Mouse (Mus musculus) layer of hippocampus, postnatal 10 days (tissue): ENCODE data around the gene Acer3. TPM values are rescaled to one million over a fixed set of nuclear protein-coding genes. Genes with fewer than 3 reads are reported as not detected.
A peak's percentile ranks its signal among the peaks of the same experiment; 100 is the strongest.

ENCODE experiments used
- DNase-seq, 2 experiments: peaks; one replicate each; pipeline ENCODE4 v3.0.0; 2021; ENCODE audit warnings: low spot score in 2 of 2
- long read RNA-seq: library from polyadenylated mRNA; stranded (forward); transcript quantifications from one replicate; pipeline ENCODE4 v2.0.0, GENCODE M21; 2023
- total RNA-seq, 2 experiments: library from RNA; stranded (reverse); gene quantifications; 2 replicates each; pipeline ENCODE4 v1.2.3; 2021

Gene Acer3
- 10 to 100 TPM; 14.7 to 17.8 TPM for total RNA-seq
- long read RNA-seq, full-length matches to known transcripts: 11 of 16 reads
- long read RNA-seq, partial matches to known transcripts: 3 of 16 reads
- long read RNA-seq, other reads (novel, unspliced or antisense): 2 of 16 reads

DNA sequence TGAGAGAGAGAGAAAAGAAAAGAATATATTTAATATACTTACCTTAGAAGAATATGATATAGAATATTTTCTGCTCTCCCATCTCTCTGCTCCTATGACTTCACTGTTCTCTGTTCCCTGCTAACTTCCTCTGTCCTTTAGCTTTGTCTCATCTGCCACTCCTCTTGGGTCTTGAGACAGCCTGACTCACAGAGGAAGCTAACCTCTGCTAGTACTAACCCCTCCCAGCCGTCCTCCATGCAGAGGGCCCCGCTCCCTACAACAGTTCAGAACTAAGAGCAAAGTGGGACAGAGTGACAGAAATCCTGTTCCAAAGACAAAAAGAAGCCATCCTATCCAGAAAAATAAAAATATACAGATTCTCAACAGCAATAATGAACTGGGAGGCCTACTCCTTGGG, at the start of gene Acer3:
Acer3 (minus strand) TSS at position 126 of the 400 bp plus-strand sequence.
- DNase-seq: no peak

DNA sequence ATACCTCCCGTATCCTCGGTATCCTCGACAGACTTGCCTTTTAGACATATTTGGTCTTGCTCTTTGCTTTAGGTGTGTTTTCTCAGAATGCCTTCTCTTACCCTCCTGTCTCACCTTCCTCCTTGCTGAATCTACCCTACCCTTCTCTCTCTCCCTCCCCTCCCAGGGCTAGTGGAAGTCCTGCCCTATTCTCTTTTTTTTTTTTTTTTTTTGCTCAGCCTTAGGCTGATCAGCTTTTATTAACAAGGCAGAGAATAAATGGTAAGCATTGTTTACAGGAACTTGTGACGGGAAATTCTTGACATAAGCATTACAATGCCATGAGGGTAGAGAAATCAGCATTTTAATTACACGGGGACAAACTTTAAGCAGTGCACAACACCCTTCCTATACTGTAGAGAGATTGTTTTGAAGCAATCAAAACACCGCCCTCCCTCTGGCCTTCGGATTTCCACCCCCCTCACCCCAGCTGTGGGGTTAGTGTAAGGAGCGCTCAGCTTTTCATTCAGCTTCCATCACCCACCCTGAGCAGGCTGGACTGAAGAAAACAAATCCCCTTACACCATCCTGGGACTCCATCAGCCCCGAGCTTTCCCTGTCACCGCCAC, 48.9 kb upstream of the Acer3 start:
- no peak for DNase-seq

DNA sequence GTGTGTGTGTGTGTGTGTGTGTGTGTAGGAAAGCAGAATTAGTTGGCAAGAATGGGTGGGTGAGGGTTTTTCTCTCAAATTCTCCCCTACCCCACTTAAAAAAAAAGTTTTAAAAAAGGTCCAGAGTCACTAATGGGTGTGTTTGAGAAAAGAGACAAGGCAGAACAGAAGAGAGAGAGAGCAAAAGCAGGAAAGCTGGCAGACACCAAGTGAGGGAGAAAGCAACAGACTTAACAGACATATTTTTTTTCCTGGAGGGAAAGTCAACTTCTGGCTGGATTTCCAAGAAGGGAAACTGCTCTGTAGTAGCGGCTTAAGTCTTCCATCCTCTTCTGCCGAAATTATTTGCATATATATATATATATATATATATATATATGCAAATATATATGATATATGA, 40.7 kb upstream of the Acer3 start:
- no peak for DNase-seq

DNA sequence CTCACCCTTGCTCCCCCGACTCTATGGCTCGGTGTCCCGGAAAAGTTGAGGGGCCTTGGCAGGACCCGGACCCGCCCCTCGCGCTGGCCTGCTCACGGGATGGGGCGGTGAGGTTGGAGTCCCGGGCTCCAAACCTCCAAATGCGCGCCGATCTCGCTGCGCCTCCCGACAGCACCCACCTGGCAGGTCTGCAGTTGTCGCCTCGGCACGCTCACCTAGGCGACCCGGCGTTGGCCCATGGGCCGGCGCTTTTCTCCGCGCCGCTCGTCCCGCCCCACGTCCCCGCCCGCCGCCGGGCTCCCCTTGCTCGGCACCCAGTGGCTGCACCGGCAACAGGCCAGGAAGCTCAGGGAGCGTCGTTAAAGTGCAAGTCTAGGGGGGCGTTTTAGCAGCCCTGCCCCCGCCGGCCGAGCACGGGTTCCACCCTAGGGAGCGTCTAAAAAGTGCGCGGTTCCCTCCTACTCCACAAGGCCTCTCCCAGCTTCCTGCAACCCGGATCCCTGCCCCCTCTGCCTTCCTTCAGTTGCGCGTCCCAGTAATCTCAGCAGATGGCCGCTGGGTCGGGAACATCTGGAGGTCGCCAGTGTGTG, 40.1 kb upstream of the Acer3 start, which contains the start of gene Tsku:
Tsku (minus strand) TSS at position 266 of the 590 bp plus-strand sequence.
- peak; percentile 88 to 91 for DNase-seq

DNA sequence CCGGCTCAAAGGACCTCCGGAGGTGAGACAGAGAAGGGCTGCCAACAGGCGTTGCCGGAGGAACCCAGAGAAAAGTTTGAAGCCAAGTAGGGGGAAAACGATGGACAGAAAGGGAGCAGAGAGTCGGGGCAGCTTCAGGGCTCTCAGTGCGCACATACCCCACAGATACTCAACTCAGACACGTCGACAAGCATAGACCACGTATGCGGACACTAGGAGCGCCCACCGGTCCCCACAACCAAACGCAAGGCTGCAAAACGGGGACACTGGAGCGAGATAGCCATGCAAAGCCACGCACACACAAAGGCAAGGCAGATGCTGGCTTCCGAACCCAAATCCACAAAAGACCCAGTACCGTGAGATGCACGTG, 39.6 kb upstream of the Acer3 start:
- DNase-seq: peak in 1 of 2 experiments; percentile 53

DNA sequence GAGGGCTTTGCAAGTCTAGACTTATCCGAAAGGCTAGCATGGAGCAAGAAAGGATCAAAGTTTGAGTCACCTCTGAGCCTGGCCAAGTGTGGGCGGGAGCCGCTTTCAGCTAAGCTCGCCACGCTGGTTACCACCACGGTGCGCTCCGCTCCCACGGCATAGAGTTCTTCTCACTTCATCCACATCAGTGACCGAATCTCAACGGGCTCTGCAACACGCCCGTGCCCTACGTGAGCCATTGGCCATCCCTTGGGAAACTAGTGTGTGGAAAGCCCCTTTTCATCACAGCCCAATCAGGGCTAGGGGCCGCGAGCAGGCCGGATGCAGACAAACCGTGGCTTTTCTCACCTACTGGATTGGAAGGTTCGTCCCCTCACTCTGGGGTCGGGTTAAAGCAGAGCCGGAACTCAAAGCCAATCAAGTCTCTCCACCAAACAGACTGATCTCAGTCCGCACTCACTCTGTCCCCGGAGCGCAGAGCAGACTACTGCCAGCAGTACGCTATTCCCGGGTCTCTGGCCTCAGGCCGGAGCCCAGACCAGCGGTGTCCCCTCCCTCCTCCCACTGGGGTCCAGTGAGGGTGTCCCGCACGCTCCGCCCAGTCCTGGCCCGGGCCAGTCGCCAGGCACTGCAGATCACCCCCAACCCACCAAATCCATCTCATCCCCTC, 39.1 kb upstream of the Acer3 start:
- peak; percentile 38 to 49 for DNase-seq

DNA sequence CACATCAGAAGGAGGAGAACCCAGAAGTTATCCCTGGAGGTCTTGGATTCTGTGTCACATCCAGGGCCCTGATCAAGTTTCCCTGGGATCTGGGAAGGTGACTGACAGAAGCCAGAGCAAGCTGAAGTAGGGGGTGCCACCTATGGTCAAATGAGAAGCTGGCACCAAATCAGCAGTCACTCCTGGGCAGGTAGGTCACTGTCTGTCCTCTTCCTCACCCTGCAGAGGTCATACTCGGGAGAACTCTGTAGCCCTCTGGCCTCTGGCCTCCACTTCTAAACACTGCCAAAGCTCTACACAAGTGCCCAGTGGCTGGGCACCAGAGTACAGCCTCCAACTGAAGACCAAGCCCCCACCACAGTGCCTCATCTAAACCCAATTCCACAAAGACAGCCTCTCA, 37.0 kb upstream of the Acer3 start:
- no peak for DNase-seq

DNA sequence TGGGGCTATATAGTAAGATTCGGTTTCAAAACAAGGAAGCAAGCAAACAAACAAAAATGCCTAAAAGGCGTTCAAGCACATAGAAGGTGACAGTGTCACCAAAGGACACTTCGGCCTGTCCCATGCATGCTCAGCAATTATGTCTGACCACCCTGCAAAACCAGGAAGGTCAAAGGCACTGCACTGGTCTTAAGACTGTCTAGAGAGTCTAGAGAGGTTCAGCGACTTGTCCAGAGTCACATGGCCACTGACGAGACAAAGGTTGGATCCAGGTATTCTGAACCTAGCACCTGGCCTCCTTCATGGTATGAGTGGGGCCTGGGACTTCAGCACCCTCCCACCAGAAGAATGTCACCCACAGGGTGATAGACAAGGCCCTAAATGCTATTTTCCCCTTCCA, 36.3 kb upstream of the Acer3 start:
- DNase-seq: no peak

DNA sequence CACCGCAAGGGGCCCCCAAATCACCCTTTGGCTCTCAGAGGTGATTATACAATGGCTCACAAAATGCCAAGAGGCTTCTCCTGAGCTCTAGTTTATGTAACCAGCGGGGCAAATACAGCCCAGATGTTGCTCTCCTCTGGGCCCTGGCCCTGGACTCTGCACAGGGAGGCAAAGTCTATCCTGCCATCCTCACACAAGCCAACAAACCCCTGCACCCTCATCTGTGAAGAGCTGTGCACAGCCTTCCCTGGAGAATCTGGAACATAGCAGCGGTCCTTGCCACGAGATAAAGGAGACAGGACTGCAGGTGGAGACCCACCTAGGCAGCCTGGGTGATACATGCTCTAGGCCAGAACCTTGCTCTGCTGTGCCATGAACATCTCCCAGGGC, 33.9 kb upstream of the Acer3 start:
- no peak for DNase-seq

DNA sequence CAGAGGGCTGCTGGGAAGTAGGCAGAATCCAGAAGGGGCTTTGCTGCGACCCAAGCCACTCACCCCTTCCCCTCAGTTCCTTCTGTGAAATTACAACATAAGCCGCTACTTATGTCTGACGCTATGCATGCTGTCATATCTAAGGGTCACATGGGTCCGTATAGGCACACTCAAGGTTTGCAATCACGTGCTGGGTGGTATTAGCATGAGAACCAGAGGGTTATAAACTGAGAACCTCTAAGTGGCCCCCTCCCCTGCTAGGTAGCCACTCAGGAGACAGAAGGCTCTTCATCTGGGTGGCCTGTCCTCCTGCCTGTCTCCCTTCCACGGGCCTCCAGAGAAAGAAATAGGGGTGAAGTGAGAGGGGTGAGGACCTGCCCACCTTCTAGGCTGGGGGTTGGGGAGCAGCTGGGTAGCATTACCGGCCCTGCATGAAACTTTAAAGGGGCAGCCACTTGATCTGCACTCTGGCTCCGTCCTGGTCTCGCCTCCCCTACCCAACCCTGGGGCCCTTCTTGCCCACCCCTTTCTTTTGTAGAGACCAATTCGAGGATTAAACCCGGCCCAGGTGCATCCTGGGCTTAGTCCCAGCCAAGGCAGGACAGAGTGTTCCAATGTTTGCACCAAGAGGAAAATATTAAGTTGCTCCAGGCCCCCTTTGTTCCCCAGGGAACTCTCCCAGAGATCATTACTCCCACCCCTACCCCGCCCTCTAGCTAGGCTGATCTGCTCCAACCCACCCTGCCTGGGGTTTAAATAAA, 33.3 kb upstream of the Acer3 start:
- DNase-seq: no peak

DNA sequence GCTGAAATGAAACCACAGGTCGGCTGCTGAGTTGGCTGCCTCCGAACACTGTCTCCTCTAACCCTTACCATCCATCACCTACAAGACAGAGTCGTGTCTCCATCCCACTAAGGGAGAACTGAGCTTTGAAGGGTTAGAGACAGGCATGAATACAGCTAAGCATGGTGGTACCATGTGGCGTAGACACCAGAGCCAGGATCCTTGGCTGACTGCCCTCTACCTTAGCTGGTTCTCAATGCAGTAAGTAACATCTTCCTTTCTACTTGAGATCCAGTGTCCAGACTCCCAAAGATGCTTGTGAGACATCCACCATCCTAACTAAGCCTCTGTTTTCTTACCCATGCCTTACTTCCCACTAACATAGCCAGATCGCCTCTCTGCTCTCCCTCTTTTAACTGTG, 32.6 kb upstream of the Acer3 start:
- no peak for DNase-seq

DNA sequence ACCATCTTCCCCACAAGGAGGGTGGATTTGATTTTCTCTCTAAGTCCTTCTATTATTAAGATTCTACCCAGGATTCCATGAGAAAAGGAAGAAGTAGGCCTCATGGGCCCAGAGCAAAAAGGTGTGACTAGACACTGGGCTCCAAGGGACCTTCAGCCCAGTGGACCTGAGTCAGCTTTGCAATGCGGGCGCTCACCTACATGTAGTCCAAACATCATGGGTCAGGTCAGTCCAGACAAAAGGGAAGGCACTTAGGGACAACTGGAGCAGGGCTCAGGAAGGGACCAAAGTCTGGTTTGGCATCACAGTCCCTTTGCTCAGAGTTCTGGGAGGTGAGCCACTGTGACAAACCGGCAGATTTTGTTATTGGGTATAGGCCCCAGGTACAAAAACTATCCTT, 30.5 kb upstream of the Acer3 start:
- DNase-seq: no peak

DNA sequence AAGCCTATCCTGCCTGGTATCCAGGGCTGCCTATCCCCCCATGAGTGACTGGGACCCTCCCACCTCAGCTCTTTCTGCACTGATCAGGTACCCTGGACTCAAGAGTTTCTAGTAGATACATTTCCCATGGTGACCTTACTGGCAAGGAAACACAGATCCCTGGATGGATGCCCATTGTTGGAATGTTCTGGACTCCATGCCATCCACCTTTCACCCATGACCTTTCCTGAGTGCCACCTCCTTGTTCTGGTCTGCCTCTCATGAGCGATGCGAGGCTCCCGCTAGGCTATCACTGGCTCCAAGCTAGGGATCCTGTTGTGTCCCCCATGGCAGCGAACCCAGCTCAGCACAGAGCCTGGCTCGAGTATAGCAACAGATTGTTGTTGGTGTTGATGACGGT, 28.8 kb upstream of the Acer3 start:
- DNase-seq: no peak

DNA sequence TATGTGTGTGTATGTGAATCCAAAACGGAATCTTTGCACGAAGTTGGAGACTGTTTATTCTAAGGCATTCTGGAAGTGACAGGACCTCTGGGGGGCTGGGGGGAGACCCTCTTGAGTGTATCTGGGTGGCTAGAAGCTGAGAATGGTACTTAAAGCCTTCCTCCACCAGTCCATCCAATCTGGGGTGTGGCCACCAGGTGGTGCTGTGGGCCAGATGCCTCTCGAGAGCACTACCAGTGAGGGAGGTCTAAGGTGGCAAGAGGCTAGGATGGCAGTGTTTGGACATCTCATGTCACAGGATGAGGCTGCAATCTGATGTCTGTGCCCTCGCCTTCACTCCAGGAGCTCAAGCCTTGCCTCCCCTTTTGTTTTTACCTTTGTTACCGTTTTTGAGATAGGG, 28.1 kb upstream of the Acer3 start:
- DNase-seq: peak; percentile 88 to 90

DNA sequence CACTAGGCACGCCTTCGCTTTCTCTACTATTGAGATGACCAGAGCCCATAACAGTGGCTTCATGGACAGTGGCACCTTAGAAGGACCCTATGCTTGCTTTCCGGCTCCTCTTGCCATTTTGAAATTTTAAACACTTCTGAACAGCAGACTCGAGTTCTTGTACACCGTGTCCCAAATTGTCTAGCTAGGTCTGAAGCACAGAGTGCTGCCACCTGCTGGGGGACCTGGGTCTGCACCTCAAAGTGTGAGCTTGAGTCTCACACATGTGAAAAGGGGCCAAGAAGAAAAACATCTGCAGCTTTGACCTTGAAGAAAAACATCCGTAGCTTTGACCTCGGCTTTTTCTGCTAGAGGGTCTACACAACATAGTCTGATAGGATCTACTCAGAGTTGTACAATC, 27.0 kb upstream of the Acer3 start:
- DNase-seq: peak; percentile 72 to 77

DNA sequence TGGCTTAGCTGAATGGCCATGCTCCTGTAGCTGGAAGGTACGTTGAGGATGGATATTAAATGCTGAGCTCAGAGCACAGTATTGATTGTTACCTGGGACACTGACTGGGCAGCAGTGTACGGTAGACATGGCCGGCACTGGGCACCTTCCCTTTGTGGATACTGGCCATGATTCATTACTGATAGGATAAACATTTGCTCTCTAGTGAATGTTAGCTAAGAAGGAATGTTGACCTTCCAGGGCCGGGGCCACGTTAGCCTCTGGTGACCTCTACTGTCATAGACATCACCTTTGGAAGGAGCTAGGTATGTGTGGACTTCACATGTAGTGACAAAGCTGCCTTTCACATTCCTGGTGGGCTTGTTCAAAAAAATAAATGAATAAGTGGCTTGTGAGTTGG, 26.5 kb upstream of the Acer3 start:
- DNase-seq: no peak

DNA sequence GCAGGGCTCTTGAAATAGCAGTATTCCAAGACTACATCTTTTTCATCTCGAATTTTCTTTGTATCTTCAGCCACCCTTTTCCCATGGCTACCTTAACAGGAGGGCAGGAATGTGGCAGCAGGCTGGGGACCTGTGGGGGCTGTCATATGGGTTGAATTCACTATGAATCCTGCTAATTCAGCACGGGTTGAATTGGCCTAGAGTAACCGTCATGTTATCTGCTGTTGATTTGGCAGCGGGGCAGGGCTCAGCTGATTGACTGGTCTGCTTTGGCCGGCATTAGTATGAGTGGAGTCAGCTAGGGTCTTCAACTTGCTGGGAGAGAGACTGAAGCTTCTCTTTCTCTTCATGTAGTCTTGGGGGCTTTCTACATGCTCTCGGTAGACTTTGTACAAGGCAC, 24.0 kb upstream of the Acer3 start:
- DNase-seq: no peak

DNA sequence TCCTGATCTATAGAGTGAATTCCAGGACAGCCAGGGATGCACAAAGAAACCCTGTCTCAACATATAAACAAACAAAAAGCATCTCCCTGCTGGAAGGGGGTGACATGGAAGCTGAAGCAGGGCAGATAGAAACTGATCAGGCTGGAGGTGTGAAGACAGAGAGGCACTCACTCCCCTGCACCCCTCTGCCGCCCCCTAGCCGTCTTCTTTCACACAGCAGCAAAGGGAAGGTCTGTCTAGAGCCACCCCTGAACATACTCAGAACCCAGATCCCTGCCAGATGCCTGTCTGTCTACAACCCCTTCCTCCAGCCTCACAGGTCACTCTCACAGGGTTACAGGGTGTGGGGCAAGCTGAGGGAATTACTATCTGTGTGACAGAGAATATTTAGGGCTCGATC, 23.4 kb upstream of the Acer3 start:
- DNase-seq: peak; percentile 51 to 61

DNA sequence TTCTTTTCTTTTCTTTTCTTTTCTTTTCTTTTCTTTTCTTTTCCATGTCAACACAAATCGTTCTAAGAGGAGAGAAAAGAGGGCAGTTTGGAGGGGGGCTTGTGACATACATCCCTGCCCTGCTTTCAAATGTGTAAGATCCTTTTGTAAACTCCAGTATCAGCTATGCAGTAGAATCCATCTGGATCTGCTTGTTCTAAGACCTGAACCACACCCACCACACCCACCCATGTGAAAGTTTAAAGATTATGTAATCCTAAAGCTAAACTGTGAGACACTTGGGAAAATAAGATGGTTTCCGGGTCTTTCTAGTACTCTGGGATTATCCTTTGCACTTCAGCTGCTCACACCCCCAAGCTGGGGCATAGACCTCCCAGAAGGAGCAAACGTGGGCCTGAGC, 21.2 kb upstream of the Acer3 start:
- DNase-seq: no peak

DNA sequence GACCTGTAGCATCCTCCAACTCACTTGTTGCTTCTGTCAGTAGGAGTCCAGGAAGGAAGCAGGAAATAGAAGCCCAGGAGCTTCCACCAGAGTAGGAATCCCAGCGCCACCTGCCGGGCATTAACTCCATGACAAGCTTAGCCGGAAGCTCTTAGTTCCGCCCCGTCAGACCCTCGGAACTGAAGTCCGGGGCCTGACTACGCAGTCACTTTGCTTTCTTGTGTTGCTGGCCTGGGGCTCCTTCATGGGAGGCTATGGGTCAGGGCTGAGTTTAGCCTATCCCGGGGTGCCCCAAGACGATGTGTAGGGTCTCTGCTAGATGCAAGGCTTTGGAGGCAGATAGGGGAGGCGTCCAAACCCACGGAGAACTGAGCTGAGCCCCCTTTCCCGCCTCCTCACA, 20.5 kb upstream of the Acer3 start:
- peak; percentile 91 for DNase-seq

DNA sequence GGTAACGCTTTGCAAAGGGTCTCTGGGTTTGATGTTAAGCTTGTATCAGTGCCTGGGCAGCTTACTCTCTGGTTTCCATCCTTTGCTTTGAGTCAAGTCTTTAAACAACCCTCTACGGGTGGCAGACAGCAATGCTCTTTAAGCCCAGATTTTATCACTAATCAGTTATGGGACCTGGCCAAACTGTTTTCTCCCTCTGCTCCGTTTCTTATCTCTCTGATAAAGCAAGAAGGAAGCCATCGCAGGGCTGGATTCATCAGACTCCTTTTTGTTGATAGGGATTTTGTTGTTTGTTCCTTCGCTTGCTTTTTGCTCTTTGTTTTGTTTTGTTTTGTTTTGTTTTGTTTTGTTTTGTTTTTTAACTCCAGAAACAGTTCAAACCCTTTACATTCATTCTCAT, 19.3 kb upstream of the Acer3 start:
- DNase-seq: no peak

DNA sequence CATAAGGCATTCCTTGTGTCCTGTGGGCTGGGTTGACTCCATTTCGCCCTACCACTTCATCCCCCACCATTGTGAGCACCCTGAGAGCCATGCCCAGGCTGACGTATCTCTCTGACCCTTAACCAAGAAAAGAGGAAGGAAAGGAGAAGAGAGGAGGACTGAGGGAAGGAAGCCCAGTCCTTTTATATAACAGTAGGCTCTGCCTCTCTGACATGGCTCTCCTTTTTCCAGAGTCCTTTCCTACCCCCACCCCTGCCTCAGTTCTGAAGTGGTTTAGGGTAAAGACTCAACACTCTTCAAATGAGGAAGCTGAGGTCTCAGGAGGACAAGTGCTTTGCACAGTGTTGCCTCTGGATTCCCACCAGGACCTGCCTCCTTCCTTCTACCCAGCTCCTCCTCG, 13.0 kb upstream of the Acer3 start:
- no peak for DNase-seq
